Mouse (Mus musculus): Measurements from ENCODE around the gene Ephb4.

- no peak for TF ChIP-seq CTCF (IDR thresholded peaks at IDR 0.05; ENCODE audit: borderline replicate concordance, insufficient read depth, low read depth, low read length)
- no peak for TF ChIP-seq POLR2A (IDR thresholded peaks at IDR 0.05; ENCODE audit: borderline replicate concordance, insufficient read depth, low read length)
Measured at GRCm38 (mm10) chr5:137350205-137351057, 522 bp downstream of the Ephb4 start.
